Mouse (Mus musculus) mature B cell (primary cell): ENCODE measurements around the gene Larp1.
"Not testable (repeated sequence)": the region's sequence is repeated elsewhere in the genome, so short reads cannot be mapped to it uniquely, and the experiment has no call there.

Source experiments
- in situ Hi-C: fragments of 300-500 bp; cut with MboI; formaldehyde crosslinking; loops from 2 replicates; pipeline ENCODE4 v1.14.3; 2019

Larp1 gene

GRCm38 (mm10) chr11:58098366-58098720 lies 89.5 kb downstream of the Larp1 start:
- in situ Hi-C loops, result not testable (repeated sequence)

- in situ Hi-C loops, result loop anchor here (10.0 kb wide), 1 partner anchor 85 kb away; no protein-coding TSS in a partner anchor
Observed at GRCm38 (mm10) chr11:58100006-58100405, 91.1 kb downstream of the Larp1 start.

- in situ Hi-C loops, result loop anchor here (10.0 kb wide), 1 partner anchor 86 kb away; no protein-coding TSS in a partner anchor
Observed at GRCm38 (mm10) chr11:58101194-58101720, 92.4 kb downstream of the Larp1 start.

GRCm38 (mm10) chr11:58102146-58102545 lies 93.3 kb downstream of the Larp1 start:
- in situ Hi-C loops, result loop anchor here (10.0 kb wide), 1 partner anchor 87 kb away; no protein-coding TSS in a partner anchor

- in situ Hi-C loops, result loop anchor here (10.0 kb wide), 1 partner anchor 88 kb away; no protein-coding TSS in a partner anchor
Observed at GRCm38 (mm10) chr11:58102581-58103343, 93.9 kb downstream of the Larp1 start.

GRCm38 (mm10) chr11:58103344-58103653 lies 94.4 kb downstream of the Larp1 start:
- in situ Hi-C loops, result loop anchor here (10.0 kb wide), 1 partner anchor 88 kb away; no protein-coding TSS in a partner anchor

- in situ Hi-C loops, result loop anchor here (10.0 kb wide), 1 partner anchor 89 kb away; no protein-coding TSS in a partner anchor
Observed at GRCm38 (mm10) chr11:58103697-58104306, 94.9 kb downstream of the Larp1 start, which contains the start of gene Cnot8. Cnot8 (plus strand) TSS chr11:58104153.

GRCm38 (mm10) chr11:58104351-58104791 lies 95.5 kb downstream of the Larp1 start:
- in situ Hi-C loops, result loop anchor here (10.0 kb wide), 1 partner anchor 90 kb away; no protein-coding TSS in a partner anchor

GRCm38 (mm10) chr11:58107009-58107408 lies 98.1 kb downstream of the Larp1 start:
- in situ Hi-C loops, result loop anchor here (10.0 kb wide), 1 partner anchor 92 kb away; no protein-coding TSS in a partner anchor

GRCm38 (mm10) chr11:58107664-58108337 lies 98.9 kb downstream of the Larp1 start:
- in situ Hi-C loops, result loop anchor here (10.0 kb wide), 1 partner anchor 93 kb away; no protein-coding TSS in a partner anchor
